Mouse (Mus musculus): ENCODE measurements around the gene Lpar4.

Gene Lpar4

DNA sequence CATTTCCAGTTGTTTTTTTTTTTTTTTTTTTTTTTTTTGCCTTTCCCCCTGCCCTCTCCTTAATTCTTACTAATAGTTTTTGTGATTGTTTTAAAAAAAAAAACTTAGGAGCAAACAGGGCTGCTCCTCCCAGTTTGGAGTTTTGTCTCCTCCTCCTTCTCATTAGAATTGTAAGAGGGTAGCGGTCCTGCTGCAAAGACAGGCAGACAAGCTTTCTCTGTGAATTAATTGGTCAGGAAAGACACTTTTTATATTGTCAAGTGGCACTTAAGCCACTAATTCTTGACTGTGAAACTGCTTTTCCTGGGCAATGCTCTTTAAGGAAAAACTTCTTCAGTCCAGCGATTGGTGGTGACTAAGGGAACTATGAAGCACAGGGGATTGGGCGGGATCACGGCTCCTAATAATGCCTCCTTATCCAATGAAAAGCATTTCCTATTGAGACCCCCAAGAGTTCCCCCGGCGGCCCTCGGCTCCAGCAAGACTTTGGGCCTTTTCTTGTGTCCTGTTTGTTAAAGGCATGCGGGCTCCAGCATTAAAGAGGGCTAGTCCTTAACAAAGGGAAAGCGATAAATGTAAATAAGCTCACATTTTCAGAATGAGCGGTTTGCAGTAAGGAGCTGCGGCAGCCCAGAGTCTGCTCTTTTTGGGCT, at the start of gene Lpar4:
TSS of gene Lpar4 (plus strand) at position 451 of the 653 bp plus-strand sequence.
- no peak for TF ChIP-seq GATA4 (IDR thresholded peaks at IDR 0.05; ENCODE audit: insufficient replicate concordance, low read length)

DNA sequence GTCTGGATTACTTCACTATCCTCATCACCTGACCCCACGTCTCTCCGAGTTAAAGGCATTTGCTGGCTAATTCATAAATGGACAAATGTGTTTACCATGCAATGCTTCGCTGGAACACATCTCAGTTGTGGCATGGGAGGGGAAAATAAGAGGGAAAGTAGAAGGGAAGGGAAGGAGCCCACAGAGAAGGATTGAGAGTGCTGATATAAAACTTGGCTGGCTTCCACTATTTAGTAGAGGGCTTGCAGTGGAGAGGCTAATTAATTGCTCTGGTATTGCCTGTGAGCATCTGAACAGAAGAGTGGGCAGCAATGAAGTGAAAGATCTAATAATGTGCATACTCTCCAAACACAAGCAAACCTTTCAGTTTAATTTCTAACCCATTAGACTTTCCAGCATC, 49.0 kb upstream of the Lpar4 start:
- TF ChIP-seq GATA4 (IDR thresholded peaks at IDR 0.05; ENCODE audit: insufficient replicate concordance, low read length), result no peak

DNA sequence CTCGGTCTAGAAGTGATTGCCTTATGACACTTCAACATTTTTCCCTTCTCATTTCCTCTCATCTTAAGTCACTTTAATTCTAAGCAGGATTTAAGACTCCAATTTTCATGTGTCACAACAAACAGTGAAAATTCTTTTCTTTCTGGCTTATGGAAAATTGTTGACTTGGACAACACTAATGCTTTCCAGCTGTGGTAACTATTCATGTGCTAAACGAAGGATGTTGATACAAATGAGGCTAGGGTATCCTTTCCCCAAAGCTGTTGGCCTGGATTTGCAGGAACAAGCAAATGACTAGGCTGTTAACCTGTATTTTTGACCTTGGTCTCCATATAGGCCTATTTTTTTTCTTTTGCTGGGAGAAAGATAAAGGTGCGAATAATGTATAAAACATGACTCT, 48.5 kb upstream of the Lpar4 start:
- TF ChIP-seq GATA4 (IDR thresholded peaks at IDR 0.05; ENCODE audit: insufficient replicate concordance, low read length), result no peak

DNA sequence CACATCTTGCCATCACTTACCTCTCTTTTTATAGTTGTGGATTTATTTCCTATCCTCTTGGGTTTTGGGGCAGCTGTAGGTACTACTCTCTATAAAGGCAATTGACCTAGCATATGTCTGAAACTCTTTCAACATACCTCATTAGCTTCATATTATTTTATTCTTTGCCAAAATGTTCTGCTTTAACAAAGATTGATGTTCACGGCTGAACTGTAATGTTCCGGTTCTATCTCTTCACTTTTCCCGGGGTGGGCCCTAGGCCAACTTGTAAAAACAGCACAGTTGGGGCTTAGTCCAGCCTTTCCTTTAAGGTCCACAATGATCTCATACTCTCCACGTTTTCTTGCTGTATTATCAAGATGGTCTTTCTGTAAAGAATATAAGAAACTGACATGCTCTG, 48.1 kb upstream of the Lpar4 start:
- no peak for TF ChIP-seq GATA4 (IDR thresholded peaks at IDR 0.05; ENCODE audit: insufficient replicate concordance, low read length)

DNA sequence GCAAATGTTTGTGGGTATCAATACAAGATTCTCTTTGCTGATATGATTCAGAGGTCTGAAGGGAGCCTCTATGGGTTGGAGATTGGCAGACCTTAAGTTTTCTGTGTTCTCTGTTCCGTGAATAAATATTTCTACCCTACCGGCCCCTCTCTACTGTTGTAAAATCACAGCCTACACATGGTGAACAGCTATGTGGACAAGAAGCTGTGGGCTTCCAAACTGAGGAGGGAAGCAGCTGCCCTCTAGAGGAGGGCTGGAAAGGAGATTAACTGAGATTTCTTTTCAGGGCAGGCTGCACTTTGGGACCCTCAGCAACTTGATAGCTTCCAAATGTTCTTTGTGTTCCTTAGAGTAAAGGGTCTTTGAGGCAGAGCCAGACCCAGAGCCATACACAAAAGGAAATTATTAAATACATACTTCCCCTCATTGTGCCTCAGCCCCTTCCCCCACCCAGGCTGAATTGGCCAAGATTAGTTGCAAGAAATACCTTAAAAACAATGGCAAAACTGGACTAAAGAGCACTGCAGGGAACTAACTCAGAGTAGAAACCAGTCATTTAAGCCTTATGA, 22.6 kb upstream of the Lpar4 start:
- TF ChIP-seq GATA4 (IDR thresholded peaks at IDR 0.05; ENCODE audit: insufficient replicate concordance, low read length), result no peak

DNA sequence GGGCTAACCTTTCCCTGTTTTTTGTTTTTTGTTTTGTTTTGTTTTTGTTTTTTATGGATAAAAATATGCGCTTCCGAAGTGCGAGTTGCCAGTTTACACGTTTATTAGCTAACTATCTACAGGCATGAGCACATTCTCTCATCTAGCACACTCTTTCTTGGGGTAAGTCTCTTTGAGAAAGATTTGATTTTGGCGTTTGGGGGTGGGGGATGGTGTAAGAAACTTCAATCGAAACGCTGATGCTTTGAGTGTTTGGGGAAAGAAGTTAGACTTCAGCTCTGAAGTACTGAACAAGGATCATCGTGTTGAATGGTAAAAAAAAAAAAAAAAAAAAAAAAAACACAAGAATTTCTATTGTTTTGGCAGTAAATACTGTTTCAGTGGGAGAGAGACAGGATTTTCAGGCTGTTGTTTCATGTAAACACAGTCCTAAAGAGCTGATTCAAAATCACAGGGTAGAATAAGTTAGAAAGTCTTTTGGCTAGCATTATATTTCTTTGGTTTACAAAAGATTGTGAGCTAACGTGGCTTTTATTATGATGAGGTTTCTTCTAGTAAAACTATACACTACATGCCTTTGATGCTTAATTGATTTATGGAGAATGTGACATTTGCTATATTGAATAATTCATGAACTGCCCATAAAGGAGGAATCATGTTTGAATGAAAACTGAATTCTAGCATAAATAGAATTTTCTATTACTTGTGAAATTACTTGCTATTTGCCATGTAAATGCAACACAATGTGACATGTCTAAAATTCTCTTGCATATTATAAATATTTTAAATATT, 599 bp downstream of the Lpar4 start:
- TF ChIP-seq GATA4 (IDR thresholded peaks at IDR 0.05; ENCODE audit: insufficient replicate concordance, low read length), result no peak

DNA sequence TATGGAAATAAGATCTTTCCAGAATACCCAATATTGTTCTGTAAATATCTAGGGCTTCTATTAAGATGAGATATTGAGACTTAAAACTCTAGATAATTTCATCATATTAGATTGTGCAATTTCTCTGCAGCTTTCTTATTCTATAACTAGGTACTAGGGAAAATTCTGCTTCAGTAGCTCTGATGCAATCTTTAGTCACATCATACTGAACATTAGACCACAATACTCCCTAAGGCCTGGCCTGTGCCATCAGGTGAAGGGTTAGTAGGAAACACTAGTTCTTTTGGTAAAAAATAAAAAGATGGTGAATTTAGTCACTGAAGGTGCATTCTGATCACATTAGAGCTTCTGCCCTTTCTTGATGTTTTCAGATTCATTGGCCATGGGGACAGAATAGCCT, 4.1 kb downstream of the Lpar4 start:
- TF ChIP-seq GATA4 (IDR thresholded peaks at IDR 0.05; ENCODE audit: insufficient replicate concordance, low read length), result no peak

DNA sequence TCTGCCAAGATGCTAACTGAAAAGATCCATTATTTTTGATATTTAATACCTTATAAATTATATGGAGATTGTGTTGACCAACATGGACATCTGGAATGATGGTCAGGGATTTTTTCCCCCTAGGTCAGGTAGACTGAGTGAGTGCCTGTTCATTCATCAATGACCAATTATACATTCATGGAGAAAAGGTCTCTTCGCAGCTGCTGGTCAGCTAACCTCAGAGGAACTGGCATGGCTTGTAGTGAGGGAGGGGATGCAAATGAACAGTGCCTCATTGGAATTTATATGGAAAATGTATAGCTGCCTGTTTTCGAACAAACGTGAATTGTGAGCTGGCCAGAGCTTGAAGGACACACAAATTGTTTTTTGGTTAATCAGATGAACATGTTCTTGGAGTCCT, 18.9 kb downstream of the Lpar4 start:
- no peak for TF ChIP-seq GATA4 (IDR thresholded peaks at IDR 0.05; ENCODE audit: insufficient replicate concordance, low read length)

DNA sequence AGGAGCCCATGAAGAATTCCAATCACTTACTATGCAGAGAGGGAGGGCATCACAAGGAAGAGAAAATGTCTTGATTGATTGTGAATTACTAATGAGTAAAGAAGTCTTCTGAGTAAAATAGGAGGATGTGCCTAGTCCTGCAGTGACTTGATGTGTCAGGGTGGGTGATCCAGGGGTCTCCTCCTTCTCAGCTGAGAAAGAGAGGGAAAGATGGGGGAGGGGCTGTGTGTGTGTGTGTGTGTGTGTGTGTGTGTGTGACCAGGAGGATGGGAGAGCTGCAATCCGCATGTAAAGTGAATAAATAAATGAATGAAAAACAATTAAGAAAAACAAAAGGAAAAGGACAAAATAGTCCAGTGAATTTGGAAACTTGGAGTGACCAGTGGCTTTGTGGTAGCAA, 30.1 kb downstream of the Lpar4 start:
- no peak for TF ChIP-seq GATA4 (IDR thresholded peaks at IDR 0.05; ENCODE audit: insufficient replicate concordance, low read length)

DNA sequence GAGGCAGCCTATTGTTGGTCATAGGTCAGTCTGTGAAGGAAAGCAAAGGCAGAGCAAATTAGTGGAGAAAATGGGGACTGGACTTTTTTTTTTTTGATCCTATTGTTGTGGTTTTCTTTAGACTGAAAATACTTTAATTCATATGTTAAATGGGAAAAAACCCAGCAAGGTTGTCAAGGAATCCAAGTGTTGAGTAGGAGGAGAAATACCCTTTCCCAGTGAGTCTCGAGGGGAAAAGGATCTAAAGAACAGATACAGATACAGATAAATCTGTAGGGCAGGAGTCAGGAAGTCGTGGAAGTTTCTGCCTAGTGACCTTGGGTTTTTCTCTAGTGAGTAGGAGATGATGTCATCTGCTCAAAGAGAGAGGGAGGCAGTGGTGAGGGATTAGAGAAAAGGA, 30.6 kb downstream of the Lpar4 start:
- TF ChIP-seq GATA4 (IDR thresholded peaks at IDR 0.05; ENCODE audit: insufficient replicate concordance, low read length), result no peak

DNA sequence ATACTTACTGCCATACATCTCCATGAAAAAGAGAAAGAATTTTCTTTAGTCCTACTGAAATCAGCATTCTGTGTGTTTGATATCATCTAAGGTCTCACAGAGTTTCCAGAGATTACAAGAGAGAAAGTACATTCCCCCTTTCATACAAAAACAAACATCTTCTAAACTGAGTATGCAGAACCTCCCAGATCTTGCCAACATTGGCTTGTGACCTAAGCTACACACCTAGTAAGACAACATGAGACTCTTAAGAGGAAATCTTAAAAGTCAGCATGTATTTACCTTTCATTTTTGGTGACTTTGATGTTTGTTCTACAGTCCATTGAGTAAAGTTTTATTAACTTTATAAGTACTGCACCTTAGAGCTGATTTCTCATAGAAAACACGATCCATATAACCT, 33.4 kb downstream of the Lpar4 start:
- TF ChIP-seq GATA4 (IDR thresholded peaks at IDR 0.05; ENCODE audit: insufficient replicate concordance, low read length), result no peak

DNA sequence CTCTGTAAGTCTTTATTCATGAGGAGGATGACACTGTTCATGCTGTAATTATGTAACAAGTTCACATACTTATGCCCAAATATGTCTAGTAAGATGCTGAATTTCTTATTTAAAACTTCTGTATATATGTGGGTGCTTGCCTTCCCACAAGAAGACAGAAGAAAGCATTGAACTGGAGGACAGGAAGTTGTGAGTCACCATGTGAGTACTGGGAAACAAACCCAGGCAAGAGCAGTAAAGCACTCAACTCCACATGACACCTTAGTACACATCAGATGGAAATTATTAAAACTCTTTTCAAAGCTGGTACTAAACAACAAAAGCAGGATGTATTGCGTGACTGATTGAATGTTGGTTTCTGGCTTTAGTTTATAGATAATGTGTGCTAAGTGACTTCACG, 41.8 kb downstream of the Lpar4 start:
- no peak for TF ChIP-seq GATA4 (IDR thresholded peaks at IDR 0.05; ENCODE audit: insufficient replicate concordance, low read length)

DNA sequence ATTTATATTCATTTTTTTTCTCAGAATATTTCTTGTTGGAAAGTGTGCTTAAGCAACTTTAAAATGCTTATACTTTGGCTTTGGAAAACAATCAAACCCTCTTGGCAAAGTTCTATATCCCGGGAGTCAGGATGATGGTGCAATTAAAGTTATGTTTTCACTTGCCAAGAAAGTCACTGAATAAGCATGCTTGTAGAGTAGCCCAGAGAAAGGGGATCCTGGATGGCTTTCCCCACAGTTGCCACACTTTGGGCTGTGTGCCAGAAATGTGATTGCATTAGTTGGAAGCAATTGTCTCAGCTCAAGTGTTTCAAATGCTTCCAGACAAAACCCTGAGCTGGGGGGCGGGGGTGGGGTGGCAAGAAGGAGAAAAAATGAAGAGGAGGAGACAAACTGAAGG, 43.9 kb downstream of the Lpar4 start:
- no peak for TF ChIP-seq GATA4 (IDR thresholded peaks at IDR 0.05; ENCODE audit: insufficient replicate concordance, low read length)
